Mouse (Mus musculus) cerebellum, postnatal 36 days (tissue): ENCODE results near the gene Arid1b.

ENCODE experiments used
- DNase-seq, 2 experiments: peaks; one replicate each; pipeline ENCODE4 v3.0.0; 2021 to 2022; ENCODE audit warnings: mixed read lengths in 2 of 2

Arid1b gene

DNA sequence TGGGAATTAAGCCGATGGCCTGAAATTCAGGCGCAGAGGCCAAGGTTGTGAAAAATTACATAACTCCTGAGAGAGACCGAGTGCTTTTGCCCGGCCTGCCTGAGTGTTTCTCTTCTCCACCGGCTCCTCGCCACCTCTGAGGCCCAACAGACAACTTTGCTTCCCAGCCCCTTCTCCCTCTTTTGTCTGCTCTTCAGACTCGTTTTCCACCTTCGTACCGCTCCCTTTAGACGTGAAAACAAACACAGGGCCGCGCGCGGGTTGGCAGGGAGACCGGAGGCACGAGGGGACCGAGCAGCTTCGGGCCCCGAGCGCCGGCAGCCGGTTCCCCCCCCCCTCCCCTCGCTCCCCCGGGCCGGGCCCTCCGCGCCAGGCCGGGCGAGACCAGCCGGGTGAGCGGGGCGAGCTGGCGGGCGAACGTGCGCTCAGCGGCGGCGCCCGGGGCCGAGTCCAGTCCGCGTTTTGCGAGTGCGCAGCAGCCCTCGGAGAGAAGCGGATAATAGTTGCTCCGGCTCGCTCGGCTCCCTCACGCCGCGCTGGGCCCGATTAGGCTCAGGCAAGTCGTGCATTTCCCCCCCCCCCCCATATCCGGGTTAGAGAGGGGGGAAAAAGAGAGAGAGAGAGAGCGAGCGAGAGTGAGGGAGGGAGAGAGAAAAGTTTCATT, at the start of gene Arid1b:
Gene Arid1b (plus strand): TSS at position 493 of the 664 bp plus-strand sequence.
- DNase-seq, result peak; percentile 78 to 87

DNA sequence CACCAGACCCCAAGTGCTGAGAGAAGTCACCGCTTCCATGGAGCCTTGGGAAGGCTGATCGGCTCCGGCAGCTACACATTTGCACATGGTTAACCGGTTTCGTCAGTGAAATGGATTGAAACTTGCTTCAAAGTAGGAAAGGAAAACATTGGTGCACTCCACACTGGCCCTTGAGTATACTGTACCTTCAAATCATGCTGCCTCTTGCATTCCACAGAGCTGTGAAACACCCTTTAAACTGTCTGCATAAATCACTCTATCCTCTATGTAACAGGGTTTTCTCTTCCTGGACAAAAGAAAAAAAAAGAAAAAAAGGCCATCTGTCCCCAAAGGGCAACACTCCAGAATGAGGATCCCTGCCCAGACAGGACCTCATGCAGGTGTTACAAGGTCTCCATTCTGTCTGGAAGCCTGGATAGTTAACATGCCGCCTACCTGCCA, 48.8 kb upstream of the Arid1b start:
- peak; percentile 54 to 72 for DNase-seq

- peak; percentile 75 for DNase-seq
These were observed 48.2 kb upstream of the Arid1b start for GRCm38 (mm10) chr17:4945871-4946331.

DNA sequence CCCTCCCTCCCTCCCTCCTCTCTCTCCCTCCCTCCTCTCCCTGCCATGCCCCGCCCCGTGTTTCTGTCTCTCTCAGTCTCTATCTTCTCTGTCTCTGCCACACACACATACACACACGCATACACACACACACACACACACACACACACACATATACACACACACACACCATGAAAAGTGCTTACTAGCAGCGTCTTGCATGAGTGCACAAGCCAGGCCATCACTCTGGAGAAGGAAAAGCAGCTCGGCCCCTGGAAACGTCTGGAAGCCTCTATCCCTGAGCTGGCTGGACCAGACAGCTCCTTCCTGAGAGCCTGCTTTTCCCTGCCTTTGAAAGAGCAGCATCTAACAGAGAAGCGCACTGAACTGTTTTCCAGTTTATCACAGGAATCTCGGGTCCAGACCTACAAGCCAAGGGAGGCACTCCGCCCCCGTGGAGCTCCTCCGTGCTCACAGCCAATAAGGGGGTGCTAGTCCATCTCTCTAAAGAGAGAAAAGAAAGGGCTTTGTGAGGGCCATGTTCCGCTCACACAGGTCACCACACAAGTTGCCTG, 47.6 kb upstream of the Arid1b start:
- peak; percentile 57 to 61 for DNase-seq

DNA sequence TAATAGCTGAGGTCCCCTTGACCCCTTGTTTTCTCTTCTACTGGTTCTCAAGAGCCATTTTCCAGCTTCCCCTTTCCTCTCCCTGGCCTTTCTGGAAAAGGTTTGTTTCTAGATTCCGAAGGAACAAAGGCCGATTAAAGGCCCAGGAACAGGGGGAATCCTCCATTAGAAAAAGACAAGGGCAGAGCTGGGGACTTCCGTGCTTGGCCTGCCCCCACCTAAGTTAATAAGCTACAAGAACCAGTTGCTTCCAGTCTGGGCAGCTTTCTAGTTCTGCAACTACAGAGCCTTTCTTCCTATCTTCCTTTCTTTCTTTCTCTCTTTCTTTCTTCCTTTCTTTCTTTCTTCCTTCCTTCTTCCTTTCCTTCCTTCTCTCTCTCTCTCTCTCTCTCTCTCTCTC, 47.1 kb upstream of the Arid1b start:
- DNase-seq, result no peak

DNA sequence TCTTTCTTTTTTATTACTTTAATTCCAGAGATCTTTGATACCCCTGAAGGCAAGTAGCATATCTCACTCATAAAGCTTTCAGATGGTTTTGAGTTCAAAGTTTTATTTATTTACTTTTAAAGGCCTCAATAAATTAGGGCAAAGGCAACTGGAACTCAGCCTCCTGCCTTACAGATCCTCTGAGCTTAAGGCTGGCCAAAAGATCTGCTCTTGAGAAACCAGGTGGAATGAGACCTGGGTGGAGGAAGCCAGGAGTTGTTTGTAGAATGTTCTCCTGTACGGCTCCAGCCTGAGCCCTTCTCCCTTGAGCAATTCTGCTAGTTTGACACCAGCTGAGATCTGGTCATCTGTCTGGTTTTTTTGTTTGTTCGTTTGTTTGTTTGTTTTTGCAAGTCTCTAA, 46.7 kb upstream of the Arid1b start:
- DNase-seq, result no peak

DNA sequence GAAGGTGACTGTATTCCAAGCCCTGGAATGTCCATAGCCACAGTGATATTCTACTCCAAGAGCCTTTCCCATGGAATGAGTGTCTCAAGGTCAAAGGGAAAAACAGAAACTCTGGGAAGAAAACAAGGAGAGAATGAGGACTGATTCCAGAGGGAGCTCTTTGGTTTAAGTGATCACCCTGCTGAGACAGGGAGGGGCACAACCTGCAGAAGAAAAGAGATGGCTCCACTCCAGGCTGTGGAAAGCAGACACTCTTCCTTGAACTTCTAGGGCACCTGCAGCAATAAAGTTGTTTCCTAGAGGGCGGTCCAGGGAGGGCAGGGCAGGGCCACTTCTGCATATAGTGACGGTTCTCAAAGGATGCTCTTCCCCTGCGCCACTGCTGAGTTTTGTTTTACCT, 45.6 kb upstream of the Arid1b start:
- DNase-seq, result no peak

GRCm38 (mm10) chr17:4954431-4954830, 39.7 kb upstream of the Arid1b start:
- DNase-seq, result no peak

- no peak for DNase-seq
These were observed 29.8 kb upstream of the Arid1b start for GRCm38 (mm10) chr17:4964192-4964877.

GRCm38 (mm10) chr17:4967201-4967600, 26.9 kb upstream of the Arid1b start:
- no peak for DNase-seq

- DNase-seq, result no peak
These were observed 26.1 kb upstream of the Arid1b start for GRCm38 (mm10) chr17:4968035-4968434.

GRCm38 (mm10) chr17:4968878-4969277, 25.3 kb upstream of the Arid1b start:
- no peak for DNase-seq

DNA sequence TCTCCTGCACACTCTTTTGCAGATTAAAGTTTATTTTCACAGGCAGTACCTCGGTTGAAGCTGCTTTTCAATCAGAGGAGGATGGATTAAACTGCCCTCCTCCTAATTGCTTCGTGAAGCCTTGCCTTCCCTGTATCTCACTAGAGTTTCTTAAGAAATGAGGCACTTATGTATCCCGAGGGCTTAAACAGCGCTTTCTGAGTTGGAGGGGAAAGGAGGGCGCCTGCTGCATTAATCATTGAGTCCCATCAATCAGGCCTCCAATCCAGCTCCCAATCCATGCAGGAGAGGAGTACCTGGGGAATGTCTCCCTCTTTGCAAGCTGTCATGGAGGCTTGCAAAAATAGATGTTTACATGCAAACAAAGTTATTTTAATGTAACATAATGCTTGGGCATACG, 21.9 kb upstream of the Arid1b start:
- no peak for DNase-seq

DNA sequence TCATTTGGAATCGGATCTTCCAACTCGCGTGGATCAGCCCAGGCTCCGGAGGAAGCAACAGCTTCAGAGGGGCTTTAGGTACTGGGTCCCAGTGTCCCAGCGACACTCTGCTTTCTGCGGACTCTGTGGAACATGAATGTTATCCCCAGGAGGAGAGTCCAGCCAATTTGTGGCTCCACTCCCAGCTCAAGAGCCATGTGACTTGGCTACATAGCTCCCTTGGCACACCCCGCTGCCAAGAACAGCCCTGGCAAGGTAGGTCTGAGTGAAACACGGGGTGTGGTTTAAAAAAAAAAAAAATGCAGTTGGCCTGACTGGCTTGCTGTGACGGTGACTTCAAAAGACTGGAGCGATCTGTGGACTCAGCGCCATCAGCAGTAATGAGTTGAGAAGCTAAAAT, 19.4 kb upstream of the Arid1b start:
- peak; percentile 93 for DNase-seq

DNA sequence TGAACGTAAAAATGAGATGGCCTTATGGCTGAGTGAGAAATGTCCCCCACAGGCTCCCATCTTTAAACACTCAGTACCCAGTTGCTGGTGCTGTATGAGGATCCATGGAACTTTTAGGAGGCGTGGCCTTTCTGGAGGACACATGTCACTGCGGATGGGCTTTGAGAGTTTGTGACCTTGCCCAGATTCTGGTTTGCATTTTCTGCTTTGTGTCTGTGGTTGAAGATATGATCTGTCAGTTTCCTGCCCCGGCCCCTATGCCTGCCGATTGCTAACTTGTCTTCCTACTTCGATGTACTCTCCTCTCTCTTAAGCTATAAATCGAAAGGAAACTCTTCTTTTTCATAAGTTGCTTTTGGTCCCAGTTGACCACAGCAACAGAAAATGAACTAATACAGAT, 14.0 kb upstream of the Arid1b start:
- no peak for DNase-seq

DNA sequence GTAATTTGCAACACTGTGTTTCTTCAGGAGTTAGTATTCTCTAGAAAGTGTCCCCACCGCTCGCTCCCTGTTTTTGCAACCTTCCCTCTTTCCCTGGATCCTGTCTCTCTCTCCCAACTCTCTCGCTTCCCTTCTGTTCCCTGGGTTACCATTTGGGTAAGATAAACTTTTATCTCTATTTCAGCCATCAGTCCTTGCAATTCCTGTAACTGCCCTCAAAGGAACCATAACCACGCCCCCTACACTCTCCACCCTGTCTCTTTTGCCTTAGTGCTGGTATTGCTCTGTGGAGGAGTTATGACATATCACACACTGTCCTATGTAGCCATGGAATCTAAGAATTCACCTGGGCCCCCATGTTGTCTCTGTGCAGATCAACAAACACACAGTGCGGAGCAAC, 11.3 kb upstream of the Arid1b start:
- DNase-seq, result no peak

DNA sequence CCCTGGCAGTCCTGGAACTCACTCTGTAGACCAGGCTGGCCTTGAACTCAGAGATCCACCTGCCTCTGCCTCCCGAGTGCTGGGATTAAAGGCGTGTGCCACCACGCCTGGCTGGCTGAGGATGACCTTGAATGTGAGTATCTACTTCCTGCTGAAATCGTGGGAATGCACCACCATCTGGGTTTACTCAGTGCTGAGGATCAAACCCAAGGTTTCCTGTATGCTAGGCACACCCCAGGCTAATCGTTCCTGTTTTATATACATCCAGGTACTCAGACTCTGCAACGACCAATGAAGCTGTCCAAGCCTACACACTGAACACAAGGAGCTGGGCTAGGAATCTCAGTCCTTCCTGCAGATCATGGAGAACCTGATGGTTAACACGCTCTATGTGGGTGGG, 9.4 kb upstream of the Arid1b start:
- DNase-seq, result no peak

DNA sequence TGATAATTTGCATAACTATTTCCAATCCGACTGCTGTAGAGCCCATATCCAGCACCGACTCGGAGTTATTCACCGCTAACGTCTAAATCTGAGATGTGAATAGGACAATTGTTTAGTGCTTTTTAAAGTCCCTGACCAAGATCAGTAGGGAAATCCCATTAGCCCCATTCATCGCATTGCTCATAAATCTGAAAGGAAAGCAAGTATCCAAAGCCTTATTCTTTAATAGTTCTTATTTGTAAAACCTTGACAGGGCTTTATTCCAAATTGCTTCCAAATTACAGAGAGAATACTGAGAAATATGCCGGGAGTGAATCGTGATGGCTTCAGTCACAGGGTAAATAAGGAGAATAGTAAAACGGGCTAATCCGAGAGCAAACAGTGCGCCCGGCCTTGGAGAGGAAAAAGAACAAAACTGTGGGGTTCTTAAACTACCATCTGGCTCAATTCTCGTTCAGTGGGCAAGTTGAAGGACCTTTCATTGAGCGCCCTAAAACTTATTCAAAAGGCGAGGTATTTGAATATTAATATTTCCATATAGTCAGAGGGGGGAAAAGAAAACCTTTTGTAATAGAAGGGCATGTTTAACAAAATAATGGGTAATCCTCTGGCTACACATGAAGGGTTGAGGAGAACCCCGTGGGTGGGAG, 3.1 kb upstream of the Arid1b start:
- DNase-seq, result no peak

DNA sequence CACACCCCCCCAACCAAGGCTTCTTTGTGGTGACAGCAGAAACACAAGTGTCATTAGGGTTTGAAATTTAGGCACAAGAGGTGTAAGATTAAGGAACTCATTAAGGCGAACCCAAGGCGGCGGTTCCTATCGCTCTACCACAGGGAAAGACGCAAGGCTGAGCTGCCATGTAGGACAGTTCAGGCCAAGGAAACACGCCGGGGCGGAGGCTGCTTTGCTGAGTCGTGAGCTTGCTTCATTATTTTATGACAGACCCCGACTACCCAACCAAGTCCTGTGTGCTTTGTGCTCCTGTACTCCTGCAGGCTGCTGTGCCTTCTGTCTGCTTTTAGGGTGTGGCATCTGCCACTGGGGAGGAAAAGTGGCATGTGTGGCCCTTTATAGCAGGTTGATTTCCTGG, 2.5 kb upstream of the Arid1b start:
- DNase-seq, result no peak

GRCm38 (mm10) chr17:4993497-4993839, 664 bp upstream of the Arid1b start:
- no peak for DNase-seq

DNA sequence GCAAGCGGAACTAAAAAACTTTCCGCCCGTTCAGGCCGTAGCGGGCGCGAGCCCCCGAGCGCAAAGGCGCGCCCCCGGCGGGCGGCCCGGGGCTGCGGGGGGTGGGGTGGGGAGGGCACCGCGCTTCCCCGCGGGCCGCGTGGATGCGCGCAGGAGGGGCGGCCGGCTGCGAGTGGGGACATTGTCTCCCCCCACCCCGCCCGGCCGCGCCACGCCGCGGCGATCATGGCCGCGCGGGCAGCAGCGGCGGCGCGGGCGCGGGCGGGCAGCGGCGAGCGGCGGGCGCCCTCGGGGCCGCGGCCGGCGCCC, 326 bp downstream of the Arid1b start:
- DNase-seq, result no peak

- DNase-seq, result peak; percentile 65 to 69
These were observed 855 bp downstream of the Arid1b start for GRCm38 (mm10) chr17:4994813-4995560.

- peak; percentile 69 to 76 for DNase-seq
These were observed 1.5 kb downstream of the Arid1b start for GRCm38 (mm10) chr17:4995561-4996051.
